Mouse (Mus musculus) ES-Bruce4 (cell line): Measurements from ENCODE around the gene Pik3c2b.

Experiments
- CTCF ChIP-seq: IDR thresholded peaks from one replicate; pipeline ENCODE4 v1.8.1; 2011; ENCODE audit warnings: low read depth, low read length
- POLR2A ChIP-seq: IDR thresholded peaks from one replicate; pipeline ENCODE4 v1.8.1; 2011; ENCODE audit warnings: low read length; ENCODE audit not compliant: insufficient read depth

- TF ChIP-seq CTCF (no peak), POLR2A (no peak)
Measured at GRCm38 (mm10) chr1:133124137-133124536, 78.7 kb downstream of the Pik3c2b start.
